Mouse (Mus musculus) forebrain, embryonic 10.5 days (tissue): ENCODE measurements around the gene Pik3c2b. TPM values are rescaled to one million over a fixed set of nuclear protein-coding genes. Genes with fewer than 3 reads are reported as not detected.
"Not testable (repeated sequence)": the region's sequence is repeated elsewhere in the genome, so short reads cannot be mapped to it uniquely, and the experiment has no call there.

ENCODE experiments used
- DNase-seq: peaks from one replicate; pipeline ENCODE4 v3.0.0-alpha.2; 2017; ENCODE audit warnings: low spot score; ENCODE audit errors: extremely low spot score
- H3K27ac ChIP-seq: fragments of 300-500 bp; sonication (generic); 2 replicates; pipeline ENCODE4 v1.5.1; 2016; ENCODE audit warnings: mild to moderate bottlenecking
- H3K27me3 ChIP-seq: fragments of 300-500 bp; sonication (generic); 2 replicates; pipeline ENCODE4 v1.6.1; 2016; ENCODE audit warnings: mild to moderate bottlenecking; ENCODE audit not compliant: poor library complexity, severe bottlenecking
- H3K36me3 ChIP-seq: fragments of 300-500 bp; sonication (generic); replicated peaks from 2 replicates; pipeline ENCODE4 v1.6.1; 2016; ENCODE audit warnings: mild to moderate bottlenecking, moderate library complexity
- H3K4me1 ChIP-seq: fragments of 300-500 bp; sonication (generic); 2 replicates; pipeline ENCODE4 v1.6.1; 2016
- H3K4me3 ChIP-seq: fragments of 300-500 bp; sonication (generic); 2 replicates; pipeline ENCODE4 v1.5.1; 2016; ENCODE audit warnings: mild to moderate bottlenecking, moderate library complexity
- H3K9me3 ChIP-seq: fragments of 300-500 bp; sonication (generic); 2 replicates; pipeline ENCODE4 v1.6.1; 2016; ENCODE audit warnings: mild to moderate bottlenecking, moderate library complexity
- WGBS: fragments of 180-500 bp; shearing (Covaris S2); methylation state at CpG from one replicate; pipeline ENCODE4 v1.1.7; 2016; 5-methylcytosine and 5-hydroxymethylcytosine counted together
- polyA plus RNA-seq: library from polyadenylated mRNA; unstranded; fragments of >200 nt; fragmentation: Nextera tagmentation; extraction: Ambion mirVana; gene quantifications from 2 replicates; pipeline ENCODE4 v1.2.1, GENCODE M21; 2016

Pik3c2b gene
- 13.6 and 13.7 TPM in 2 replicates for polyA plus RNA-seq

DNA sequence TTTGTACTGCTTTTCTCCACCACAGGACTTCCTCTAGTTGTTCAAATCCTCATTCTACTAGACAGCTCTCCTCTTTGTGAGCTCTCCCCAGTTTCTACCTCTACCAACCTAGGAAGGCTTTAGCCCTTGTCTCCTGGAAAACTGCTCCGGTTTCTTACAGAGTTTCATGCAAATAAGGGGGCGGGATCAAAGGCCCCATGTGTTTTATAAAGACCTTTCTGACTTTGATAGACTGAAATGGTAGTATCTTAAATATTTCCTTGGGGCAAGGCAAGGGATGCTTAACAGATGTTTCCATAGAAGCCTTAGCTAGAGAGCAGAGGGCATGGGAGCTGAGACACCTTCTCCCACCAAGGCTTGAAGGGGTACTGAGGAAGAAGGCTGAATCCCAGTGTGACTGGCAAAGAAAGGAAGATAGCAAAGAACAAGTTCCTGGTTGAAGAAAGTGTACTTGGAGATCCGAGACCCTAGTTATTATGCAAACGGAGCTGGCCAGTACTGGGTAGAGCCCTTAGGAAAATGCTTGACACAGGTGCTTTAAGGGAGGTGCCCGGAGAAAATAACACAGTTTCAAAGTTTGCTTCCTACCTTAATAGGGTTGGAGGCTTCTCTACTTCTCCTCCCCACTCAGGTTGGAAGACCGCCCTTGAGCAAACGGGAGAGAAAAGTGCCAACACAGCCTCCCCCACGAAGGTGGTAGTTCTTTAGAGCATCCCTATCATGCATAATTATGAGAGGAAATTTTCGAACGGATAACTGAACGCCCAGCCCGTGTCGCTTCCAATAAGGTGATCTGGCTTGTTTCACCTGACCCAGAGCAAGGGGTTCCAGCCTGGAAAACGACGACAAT lies at the start of gene Pik3c2b:
Gene Pik3c2b, plus strand, starts transcription at position 657 of the 850 bp plus-strand sequence.
- WGBS, result 2% methylated on average over 15 of the region's 15 CpGs
- no peaks in the 10 kb centered on the region for H3K36me3 ChIP-seq
- H3K27ac ChIP-seq, result peak within 1 kb of the TSS; percentile 99
- peak; percentile 21 for DNase-seq
- H3K27me3 ChIP-seq, result peaks cover 11% of the 10 kb centered on the region; the same call in 1 of the 2 replicates
- H3K4me1 ChIP-seq, result peaks cover 58% of the 10 kb centered on the region
- peak within 1 kb of the TSS; percentile 95 for H3K4me3 ChIP-seq
- H3K9me3 ChIP-seq, result no peaks in the 10 kb centered on the region

DNA sequence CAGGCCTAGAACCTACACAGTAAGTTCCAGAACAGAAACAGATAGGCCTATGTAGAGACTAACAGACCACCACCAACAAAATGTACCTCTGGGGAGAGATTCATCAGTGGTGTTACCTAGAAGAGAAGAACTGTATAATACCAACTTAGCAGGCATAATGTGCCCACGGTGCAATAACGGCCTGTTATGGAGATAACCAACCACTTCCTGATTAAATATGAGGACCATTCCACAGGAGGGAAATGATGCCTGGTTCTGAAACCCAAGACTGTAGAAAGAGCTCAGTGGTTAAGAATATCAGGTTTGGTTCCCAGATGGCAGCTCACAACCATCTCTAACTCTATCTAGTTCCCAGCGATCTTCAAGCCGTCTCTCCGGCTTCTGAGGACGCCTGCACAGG lies 45.1 kb upstream of the Pik3c2b start:
- Histone ChIP-seq H3K36me3 (peaks cover 99% of the 10 kb centered on the region), H3K27me3 (no peaks in the 10 kb centered on the region), H3K4me3 (no peak overlapping the region), H3K27ac (no peak overlapping the region), H3K4me1 (no peaks in the 10 kb centered on the region), H3K9me3 (no peaks in the 10 kb centered on the region)
- no peak for DNase-seq
- 96% methylated on average over 6 of the region's 6 CpGs for WGBS

- Histone ChIP-seq H3K36me3 (peaks cover 93% of the 10 kb centered on the region), H3K9me3 (no peaks in the 10 kb centered on the region), H3K4me1 (no peaks in the 10 kb centered on the region), H3K27ac (no peak overlapping the region), H3K4me3 (no peak overlapping the region), H3K27me3 (no peaks in the 10 kb centered on the region)
- WGBS, result 89% methylated on average over 3 of the region's 3 CpGs
- no peak for DNase-seq
Measured at GRCm38 (mm10) chr1:133006571-133006970, 38.9 kb upstream of the Pik3c2b start.

DNA sequence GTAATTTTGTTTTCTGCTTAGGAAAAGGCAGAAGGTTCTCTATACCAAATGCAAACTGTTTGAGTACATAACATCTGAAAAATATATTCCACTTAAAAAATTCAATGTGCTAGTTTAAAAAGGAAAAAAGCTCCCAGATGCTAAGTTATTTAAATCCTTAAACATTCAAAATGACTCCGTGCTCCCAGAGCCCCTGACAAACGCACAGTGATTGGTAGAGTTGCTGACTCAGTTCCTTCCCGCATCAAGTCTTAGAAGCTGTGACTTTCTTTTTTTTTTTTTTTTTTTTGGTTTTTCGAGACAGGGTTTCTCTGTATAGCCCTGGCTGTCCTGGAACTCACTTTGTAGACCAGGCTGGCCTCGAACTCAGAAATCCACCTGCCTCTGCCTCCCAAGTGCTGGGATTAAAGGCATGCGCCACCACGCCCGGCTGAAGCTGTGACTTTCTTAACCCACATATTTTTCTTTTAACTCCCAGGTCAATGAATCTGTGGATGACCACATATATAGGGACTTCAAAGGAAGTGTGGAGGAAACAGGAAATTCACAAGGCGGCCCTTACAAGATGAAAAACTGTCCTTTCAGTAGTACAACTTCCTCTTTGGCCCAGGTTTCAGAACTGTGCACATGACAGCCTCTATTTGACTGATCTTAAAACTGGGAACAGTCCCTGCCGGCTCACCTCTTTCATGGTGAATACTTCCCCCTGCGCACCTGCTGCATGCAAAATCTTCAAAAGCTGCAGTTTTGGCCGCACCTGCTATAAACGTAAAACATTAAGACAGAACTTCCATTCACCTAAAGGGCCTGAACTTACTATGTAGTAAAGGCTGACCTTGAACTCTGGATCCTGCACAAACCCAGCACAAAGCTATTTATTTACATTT lies 33.3 kb upstream of the Pik3c2b start:
- H3K27ac ChIP-seq, result no peak overlapping the region
- no peaks in the 10 kb centered on the region for H3K4me1 ChIP-seq
- no peaks in the 10 kb centered on the region for H3K9me3 ChIP-seq
- WGBS, result 86% methylated on average over 13 of the region's 13 CpGs
- no peak overlapping the region for H3K4me3 ChIP-seq
- DNase-seq, result no peak
- no peaks in the 10 kb centered on the region for H3K27me3 ChIP-seq
- peaks cover 95% of the 10 kb centered on the region for H3K36me3 ChIP-seq

DNA sequence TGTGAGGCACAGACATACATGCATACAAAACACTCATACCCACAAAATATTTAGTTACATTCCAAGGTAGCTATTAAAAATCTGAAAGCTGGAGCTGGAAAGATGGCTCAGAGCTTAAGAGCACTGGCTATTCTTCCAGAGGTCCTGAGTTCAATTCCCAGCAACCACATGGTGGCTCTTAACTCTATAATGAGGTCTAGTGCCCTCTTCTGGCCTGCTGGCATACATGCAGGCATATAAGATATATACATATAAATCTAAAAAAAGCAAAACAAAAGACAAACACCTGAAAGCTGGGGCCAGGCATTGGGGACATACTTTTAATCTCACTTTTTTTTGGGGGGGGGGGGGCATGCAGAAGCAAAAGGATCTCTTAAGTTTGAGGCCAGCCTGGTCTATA lies 32.1 kb upstream of the Pik3c2b start:
- Histone ChIP-seq H3K4me3 (no peak overlapping the region), H3K9me3 (no peaks in the 10 kb centered on the region), H3K27ac (no peak overlapping the region), H3K36me3 (peaks cover 95% of the 10 kb centered on the region), H3K27me3 (no peaks in the 10 kb centered on the region), H3K4me1 (no peaks in the 10 kb centered on the region)
- no peak for DNase-seq

DNA sequence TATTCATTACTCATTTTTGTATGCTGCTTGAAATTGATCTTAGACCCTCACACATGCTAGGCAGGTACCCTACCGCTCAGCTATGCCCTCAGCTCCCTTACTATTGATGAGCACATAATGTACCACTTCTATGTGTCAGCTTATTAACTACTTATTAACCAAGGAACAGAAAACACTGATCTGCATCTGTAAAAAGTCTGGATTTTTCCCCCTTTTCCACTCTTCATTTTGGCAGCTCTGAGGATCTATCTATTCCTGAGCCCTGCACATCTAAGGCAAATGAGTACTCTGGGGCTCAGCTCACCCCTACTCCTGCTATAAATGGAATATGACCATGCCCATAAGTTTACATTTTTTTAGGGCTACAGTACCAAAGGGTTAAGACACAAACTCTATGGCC lies 31.3 kb upstream of the Pik3c2b start:
- Histone ChIP-seq H3K9me3 (no peaks in the 10 kb centered on the region), H3K4me1 (no peaks in the 10 kb centered on the region), H3K27me3 (no peaks in the 10 kb centered on the region), H3K36me3 (peaks cover 95% of the 10 kb centered on the region), H3K27ac (no peak overlapping the region), H3K4me3 (no peak overlapping the region)
- no peak for DNase-seq
- 100% methylated on average over 1 of the region's 1 CpGs for WGBS

DNA sequence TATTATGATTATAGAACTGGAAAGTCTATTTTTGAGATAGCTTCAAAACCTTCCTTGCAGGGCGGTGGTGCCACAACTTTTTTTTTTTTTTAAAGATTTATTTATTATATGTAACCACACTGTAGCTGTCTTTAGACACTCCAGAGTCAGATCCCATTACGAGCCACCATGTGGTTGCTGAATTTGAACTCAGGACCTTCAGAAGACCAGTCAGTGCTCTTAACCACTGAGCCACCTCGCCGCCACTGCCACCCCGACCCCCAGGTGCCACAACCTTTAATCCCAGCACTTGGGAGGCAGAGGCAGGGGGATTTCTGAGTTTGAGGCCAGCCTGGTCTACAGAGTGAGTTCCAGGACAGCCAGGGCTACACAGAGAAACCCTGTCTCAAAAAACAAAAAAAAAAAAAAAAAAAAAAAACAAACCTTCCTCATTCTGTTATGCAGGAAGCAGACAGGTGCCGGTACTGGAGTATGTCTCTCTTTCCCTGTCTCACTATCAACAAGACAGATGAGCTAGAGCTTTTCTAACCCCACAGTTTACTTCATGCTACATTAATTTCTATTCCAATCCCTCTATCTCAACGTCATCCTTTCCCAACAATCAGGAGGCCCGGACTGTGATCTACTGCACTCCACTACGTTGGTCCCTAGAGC lies 28.6 kb upstream of the Pik3c2b start:
- no peak for DNase-seq
- Histone ChIP-seq H3K27me3 (no peaks in the 10 kb centered on the region), H3K27ac (no peak overlapping the region), H3K4me1 (peaks cover 6% of the 10 kb centered on the region), H3K36me3 (peaks cover 82% of the 10 kb centered on the region), H3K4me3 (no peak overlapping the region), H3K9me3 (no peaks in the 10 kb centered on the region)
- 96% methylated on average over 9 of the region's 9 CpGs for WGBS

- Histone ChIP-seq H3K27me3 (no peaks in the 10 kb centered on the region), H3K36me3 (peaks cover 76% of the 10 kb centered on the region), H3K9me3 (no peaks in the 10 kb centered on the region), H3K4me3 (no peak overlapping the region), H3K27ac (no peak overlapping the region), H3K4me1 (peaks cover 6% of the 10 kb centered on the region)
- WGBS, result 89% methylated on average over 2 of the region's 2 CpGs
- DNase-seq, result no peak
Measured at GRCm38 (mm10) chr1:133018580-133018979, 26.9 kb upstream of the Pik3c2b start.

GRCm38 (mm10) chr1:133019312-133019711 lies 26.2 kb upstream of the Pik3c2b start:
- Histone ChIP-seq H3K27ac (no peak overlapping the region), H3K4me1 (peaks cover 12% of the 10 kb centered on the region), H3K9me3 (no peaks in the 10 kb centered on the region), H3K27me3 (no peaks in the 10 kb centered on the region), H3K4me3 (no peak overlapping the region), H3K36me3 (peaks cover 73% of the 10 kb centered on the region)
- no peak for DNase-seq

DNA sequence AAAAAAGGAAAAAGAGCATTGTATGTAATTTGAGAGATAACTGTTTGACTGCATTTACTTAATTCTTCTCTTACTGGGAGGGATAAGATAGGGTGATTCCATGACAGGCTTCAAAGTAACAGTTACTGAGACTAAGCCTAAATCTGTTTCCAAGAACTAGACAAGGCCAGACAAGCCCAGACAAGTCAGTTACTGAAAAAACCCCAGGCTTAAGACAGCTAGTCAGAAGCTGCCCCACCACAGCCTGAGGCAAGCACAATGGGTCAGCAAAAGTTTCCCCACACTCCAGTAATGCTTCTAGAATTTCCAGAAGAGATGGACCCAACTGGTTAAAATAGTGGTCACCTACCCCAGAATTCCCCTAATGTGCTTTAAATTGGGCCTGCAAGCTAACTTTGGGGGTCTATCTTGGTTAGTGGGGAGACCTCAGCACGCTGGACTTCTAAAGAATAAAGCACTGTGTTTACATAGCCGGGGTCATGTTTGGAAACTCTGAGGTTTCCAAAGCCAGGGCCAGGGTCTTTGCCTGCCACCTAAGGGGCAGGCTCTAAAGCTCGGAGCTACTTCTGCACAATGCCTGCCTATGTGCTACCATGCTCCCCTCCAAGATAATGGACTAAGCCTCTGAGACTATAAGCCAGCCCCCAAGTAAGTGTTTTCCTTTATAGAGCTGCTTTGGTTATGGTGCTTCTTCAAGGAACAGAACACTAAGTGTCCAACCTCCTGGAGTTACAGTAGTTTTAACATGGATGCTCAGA lies 25.2 kb upstream of the Pik3c2b start:
- no peak overlapping the region for H3K27ac ChIP-seq
- H3K4me1 ChIP-seq, result peaks cover 14% of the 10 kb centered on the region
- 60% methylated on average over 3 of the region's 3 CpGs for WGBS
- no peaks in the 10 kb centered on the region for H3K9me3 ChIP-seq
- no peak overlapping the region for H3K4me3 ChIP-seq
- H3K36me3 ChIP-seq, result peaks cover 64% of the 10 kb centered on the region
- no peak for DNase-seq
- no peaks in the 10 kb centered on the region for H3K27me3 ChIP-seq

- Histone ChIP-seq H3K36me3 (peaks cover 53% of the 10 kb centered on the region), H3K4me3 (no peak overlapping the region), H3K27me3 (no peaks in the 10 kb centered on the region), H3K27ac (no peak overlapping the region), H3K9me3 (no peaks in the 10 kb centered on the region), H3K4me1 (peaks cover 14% of the 10 kb centered on the region)
- WGBS, result 95% methylated on average over 7 of the region's 7 CpGs
- DNase-seq, result no peak
Measured at GRCm38 (mm10) chr1:133021391-133021790, 24.1 kb upstream of the Pik3c2b start.

GRCm38 (mm10) chr1:133021971-133022370 lies 23.5 kb upstream of the Pik3c2b start:
- not testable (repeated sequence) for H3K4me3 ChIP-seq, DNase-seq, H3K27ac ChIP-seq, H3K9me3 ChIP-seq, H3K27me3 ChIP-seq
- peaks cover 47% of the 10 kb centered on the region for H3K36me3 ChIP-seq
- WGBS, result 94% methylated on average over 2 of the region's 2 CpGs
- H3K4me1 ChIP-seq, result peaks cover 14% of the 10 kb centered on the region
